Mouse (Mus musculus) hindlimb bud, embryonic 11.5 days (tissue): ENCODE data around the gene Ift43.
A peak's percentile ranks its signal among the peaks of the same experiment; 100 is the strongest.

Experiments used
- DNase-seq: peaks from one replicate; pipeline ENCODE4 v3.0.0-alpha.2; 2012; ENCODE audit warnings: low read depth, low spot score; ENCODE audit errors: extremely low spot score

Gene Ift43

GRCm38 (mm10) chr12:86082481-86083012 is at the start of gene Ift43:
Ift43 (plus strand) TSS chr12:86082541.
- DNase-seq = peak; percentile 63

DNA sequence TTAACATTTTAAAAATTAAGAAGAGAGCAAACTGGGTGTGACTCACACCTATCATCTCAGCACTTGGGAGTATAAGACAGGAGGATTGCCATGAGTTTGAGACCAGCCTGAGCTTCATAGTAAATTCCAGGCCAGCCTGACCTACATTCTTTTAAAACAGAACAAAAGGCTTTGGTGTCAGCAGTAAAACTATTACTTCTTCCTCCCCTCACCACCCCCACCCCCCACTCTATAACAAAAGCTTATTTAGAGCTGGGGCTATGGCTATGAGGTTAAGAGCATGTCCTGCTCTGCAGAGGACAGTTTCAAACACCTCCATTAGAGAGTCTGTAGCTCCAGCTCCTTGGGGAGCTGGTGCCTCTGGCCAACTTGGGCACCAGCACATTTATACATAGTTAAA is 46.8 kb upstream of the Ift43 start:
- DNase-seq = no peak

- no peak for DNase-seq
Measured at GRCm38 (mm10) chr12:86036368-86037166, 45.8 kb upstream of the Ift43 start.

DNA sequence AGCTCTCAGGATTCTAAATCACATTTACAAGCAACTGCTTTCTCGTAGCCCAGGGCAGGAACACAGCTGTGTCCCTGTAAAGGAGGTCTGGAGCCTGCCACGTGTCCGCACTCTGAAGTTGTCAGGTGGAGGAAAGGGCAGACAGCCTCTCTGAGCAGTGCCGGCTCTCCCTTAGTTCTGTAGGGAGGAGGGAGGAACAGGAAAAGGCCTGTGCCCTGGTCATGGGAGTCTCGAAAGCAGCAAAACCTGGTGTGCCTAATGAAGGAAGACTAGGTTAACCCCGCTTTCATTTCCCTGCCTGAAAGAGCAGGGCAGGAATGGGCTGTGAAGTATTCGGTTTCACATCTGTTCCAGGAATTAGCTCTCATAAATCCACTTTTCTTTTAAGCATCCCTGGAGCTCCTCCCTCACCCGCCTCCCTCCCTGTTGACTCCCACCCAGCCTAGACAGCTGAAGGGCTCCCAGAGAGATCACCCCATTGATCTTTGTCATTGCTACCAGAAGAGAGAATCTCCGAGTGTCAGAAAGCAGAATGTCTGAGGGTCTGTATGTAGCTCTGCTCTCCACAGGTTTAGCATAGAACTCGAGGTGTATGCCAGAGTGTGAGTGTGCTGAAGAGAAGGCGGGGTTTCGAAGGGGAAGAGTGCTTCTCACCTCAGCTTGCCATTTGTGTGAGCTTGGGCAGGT is 45.0 kb upstream of the Ift43 start:
- DNase-seq = peak; percentile 79

DNA sequence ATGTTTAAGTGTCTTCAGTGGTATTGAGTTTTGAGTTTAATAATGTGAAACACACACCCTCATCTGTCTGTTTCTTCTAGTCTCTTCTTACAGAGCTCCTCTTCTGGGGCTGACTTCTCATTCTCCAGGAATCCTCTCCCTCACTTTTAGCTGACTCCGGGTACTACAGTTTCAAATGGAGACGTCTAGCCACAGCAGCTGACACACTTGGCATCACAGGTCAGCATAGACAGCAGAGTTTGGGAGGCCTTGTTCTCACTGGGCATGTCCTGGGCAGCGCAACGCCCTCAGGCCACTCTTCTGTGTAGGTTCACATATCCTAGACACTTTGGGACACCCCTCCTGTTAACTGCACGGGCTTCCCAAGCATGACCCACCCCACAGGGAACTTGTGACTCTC is 43.3 kb upstream of the Ift43 start:
- DNase-seq = no peak

DNA sequence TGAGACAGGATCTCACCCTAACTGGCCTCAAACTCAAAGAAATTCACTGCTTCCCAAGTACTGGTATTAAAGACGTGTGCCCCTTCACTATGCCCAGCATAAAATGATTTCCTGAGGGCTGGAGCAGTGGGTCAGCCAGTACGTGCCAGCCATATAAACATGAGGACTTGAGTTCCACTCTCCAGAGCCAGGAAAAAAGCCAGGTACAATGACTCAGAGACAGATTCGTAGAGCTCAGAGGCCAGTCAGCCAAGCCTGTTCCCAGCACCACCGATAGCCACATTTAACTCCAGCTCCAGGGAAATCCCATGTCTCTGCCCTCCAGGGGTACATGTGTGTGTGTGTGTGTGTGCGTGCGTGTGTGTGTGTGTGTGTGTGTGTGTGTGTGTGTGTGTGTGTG is 42.6 kb upstream of the Ift43 start:
- DNase-seq = no peak

GRCm38 (mm10) chr12:86046141-86046540 is 36.2 kb upstream of the Ift43 start:
- no peak for DNase-seq

DNA sequence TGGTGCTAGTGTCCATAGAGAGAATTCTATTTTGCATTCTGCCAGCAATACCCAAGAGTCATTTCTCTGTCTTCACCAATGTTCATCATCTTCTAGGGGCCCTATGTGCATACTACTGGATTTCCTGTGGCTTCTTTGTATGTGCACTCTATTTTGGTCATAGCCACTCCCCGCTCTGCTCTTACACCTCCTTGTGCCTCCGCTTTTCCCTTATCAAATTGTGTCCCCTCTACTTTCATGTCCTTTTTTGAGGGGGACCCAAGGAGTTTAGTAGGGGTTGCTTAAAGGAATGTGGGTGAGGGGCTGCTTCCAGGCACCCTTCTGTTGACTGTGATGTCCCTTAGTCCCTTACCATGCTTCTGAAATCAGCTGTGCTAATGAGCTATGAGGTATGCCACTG is 35.6 kb upstream of the Ift43 start:
- DNase-seq = no peak

- DNase-seq = no peak
Measured at GRCm38 (mm10) chr12:86047376-86047775, 35.0 kb upstream of the Ift43 start.

DNA sequence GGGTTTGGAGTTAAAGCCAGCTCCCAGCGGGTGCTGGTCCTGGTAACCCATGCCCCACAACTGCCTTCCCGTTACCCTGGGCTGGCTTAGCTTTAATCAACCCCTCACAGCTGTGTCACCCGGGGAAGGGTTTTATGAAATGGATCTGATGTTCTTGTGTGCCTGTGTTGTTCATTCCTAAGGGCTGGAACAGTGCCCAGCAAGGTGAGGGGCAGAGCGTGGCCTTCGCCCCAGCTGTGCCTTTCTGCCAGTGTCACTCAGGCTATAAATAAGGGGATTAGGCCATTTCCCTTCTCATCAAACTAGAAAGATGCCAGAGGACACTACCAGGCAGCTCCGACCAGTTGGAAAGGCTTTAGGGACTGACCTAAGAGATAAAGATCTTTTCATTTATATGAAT is 32.5 kb upstream of the Ift43 start:
- DNase-seq = no peak

GRCm38 (mm10) chr12:86051477-86051876 is 30.9 kb upstream of the Ift43 start:
- DNase-seq = no peak

DNA sequence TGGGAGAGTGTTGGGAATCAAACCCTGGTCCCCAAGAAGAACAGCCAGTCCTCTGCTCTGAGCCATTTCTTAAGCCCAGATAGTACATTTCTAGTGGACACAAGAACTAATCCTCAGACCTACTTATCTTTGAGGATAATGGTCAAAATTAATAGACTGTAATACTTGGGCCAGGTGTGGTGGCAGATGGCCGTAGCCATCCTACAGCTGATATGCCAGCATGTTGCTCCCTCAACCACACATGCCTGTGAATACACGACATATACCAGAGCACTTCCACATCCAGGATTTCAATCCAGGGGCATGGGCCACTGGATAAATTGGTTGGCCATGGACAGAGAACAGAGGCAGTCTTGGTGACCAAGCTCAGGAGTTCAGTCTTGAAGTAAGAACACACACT is 27.0 kb upstream of the Ift43 start:
- DNase-seq = no peak

DNA sequence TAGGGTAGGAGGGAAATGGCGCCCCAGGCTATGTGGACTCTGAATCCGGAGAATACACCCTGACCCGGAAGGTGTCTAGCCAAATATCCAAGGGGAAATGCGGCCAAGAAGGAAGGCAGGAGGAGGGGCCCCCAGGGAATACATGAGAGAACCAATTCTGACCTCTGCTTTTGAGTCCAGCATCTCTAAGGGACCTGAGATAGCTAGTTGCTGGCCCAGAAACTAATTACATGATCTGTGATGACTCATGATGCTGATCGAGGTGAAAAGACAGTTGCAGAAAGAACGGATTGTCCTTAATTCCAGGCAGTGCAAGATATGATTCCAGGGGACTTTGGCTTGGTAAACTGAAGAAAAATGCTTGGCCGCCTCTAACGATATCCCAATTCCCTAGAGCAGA is 25.4 kb upstream of the Ift43 start:
- DNase-seq = no peak

- no peak for DNase-seq
Measured at GRCm38 (mm10) chr12:86057516-86057915, 24.8 kb upstream of the Ift43 start.

- no peak for DNase-seq
Measured at GRCm38 (mm10) chr12:86059341-86059740, 23.0 kb upstream of the Ift43 start.

GRCm38 (mm10) chr12:86064796-86065195 is 17.5 kb upstream of the Ift43 start:
- no peak for DNase-seq

GRCm38 (mm10) chr12:86071432-86071831 is 10.9 kb upstream of the Ift43 start:
- DNase-seq = no peak

- no peak for DNase-seq
Measured at GRCm38 (mm10) chr12:86074681-86075080, 7.7 kb upstream of the Ift43 start.

DNA sequence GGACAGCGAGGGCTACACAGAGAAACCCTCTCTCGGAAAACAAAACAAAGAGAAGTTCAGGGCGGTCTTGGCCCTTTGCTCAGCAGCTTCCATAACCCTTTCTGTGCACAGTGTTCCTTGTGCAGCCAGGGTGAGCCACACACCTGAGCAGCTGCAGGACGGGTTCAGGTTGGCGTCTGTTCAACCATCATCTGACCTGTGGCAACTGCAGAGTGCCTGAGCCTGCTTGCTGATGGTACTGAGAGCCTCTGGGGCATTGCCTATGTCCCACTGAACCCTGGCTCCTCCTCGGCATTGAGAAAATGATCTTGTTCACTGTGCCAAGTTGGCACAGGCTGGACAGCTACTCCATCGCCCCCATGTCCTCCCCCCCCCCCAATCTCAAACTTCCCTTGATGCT is 7.0 kb upstream of the Ift43 start:
- no peak for DNase-seq

- DNase-seq = no peak
Measured at GRCm38 (mm10) chr12:86076321-86076901, 5.9 kb upstream of the Ift43 start.

DNA sequence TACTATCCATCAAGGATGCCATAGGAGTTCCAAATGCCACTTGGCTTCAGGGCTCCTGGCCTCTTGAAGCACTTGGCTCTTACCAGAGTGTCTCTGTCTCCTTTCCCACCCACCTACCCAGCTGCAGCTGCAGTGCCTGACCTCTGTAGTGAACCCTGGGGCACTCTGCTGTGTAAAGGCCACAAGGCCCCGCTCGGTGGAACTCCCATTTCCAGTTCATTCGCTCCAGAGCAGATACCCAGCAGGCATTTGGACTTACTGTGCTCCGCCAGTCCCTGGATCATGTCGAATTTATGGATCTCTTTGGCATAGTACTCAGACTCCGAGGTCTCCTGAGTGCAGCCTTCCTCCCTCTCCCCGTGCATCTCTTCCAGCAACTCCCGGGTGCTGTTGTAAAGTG is 5.0 kb upstream of the Ift43 start:
- no peak for DNase-seq

DNA sequence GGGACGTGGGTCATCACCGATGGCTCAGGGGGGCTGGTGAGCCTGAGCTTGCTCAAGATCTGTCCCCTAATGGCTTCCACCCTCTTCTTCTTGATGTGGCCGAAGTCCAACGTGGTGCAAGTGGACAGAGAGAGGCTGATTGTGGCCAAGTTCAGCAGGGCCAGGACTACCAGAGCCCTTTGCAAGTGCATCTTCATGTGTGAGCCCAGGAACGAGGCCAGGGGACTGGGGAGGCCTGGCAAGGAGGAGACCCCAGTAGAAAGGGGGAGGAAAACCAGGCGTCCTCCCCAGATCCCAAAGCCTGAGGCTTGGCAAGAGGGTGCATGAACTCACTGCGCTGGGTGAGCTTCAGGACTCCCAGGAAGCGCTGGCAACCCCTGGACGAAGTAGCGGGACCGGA is 4.6 kb upstream of the Ift43 start:
- no peak for DNase-seq
